Mouse (Mus musculus): ENCODE measurements around the gene Apeh. TPM values are rescaled to one million over a fixed set of nuclear protein-coding genes. Genes with fewer than 3 reads are reported as not detected.

Apeh gene
- total RNA-seq, 2 experiments from 2014 or later: 30.7 to 41.3 TPM

DNA sequence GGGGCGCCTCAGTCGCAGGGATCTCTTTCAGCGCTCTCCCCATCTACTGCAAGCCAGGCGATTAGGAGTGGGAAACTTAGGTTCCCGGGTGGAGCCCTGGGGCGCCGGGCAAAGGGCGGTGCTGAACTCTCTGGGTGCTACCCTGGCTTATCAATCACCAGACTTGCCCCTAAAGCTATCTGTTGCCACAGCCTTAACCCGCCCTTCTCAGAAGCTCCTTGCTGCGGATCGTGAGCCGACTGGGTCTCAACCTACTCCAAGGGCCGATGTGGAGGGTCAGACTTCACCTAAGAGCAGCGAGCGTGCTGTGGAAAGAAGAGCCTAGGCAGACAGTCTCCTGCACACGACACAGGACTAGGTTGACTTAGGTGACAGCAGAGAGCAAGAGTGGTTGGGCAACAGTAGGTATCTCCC lies 599 bp upstream of the Apeh start:
- no peak for DNase-seq (ENCODE audit: extremely low spot score in 1 of 2, low spot score in 2 of 2)
- intact Hi-C loops (cut with DNase I): loop anchor here (1.0 to 5.0 kb wide), 3 partner anchors 92 to 187 kb away; no protein-coding TSS in a partner anchor

DNA sequence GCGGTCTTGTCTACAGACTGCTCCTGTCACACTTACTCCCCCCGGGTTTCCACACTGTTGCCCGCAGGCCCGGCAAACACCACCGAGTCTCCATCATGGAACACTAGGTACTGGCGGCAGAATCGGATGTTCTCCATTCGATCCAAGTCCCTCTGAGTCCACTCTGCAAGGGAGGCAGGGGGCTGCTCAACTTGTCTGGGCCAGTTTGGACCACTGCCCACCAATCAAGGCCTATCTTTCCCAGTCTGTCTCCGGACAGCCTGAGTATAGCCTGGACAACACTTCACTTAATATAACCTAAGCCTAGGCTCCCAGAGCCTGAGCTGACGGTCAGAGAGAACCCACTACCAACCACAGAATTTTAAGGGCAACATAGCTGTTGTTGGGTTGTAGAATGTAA lies 820 bp downstream of the Apeh start:
- intact Hi-C loops (cut with DNase I): no loop called here
- DNase-seq (ENCODE audit: extremely low spot score in 1 of 2, low spot score in 2 of 2): peak in 1 of 2 experiments; percentile 49

DNA sequence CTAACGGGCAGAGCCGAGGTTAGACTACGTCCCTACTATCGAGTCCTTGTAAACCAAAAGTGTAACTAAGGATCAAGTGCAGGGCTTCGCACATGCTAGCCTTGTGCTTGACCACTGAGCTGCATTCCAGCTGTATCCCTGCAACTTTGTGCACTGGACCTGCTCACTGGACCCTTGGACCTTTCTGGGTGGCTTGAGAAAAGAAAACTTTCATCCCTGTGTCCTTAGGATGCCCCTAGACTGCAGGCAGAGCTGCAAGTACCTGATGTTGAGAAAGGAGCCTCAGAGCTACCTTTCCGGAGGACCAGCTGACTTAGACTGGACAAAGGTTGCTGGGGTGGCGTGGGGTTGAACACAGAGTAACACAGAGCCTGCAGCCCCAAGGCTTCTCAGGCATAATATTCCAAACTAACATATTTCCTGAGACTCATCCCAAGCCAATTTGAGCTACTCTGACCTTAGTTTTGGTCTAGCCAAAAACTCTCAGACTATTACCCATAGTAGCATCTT lies 3.7 kb downstream of the Apeh start:
- intact Hi-C loops (cut with DNase I): no loop called here

DNA sequence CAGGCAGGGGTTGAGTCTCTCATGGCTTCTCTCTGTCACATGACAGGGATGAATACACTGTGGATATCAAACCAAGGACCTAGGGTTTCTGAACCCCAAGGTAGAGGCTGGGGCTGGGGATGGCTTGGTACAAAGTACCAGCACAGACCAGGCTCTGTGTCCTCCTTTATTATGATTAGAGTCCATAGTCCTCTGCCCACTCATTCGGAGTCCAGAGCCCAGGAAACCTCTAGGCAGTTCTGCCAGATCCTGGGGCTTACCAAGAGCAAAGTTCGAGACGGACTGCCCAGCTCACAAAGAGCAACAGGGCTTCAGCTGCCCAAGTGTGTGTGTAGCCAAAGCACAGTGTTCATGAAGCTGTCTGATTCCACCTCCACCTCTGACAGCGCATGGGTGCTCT lies 9.1 kb downstream of the Apeh start:
- intact Hi-C loops (cut with DNase I): no loop called here
- no peak for DNase-seq (ENCODE audit: extremely low spot score in 1 of 2, low spot score in 2 of 2)

More for the DNA sequence above, 3.7 kb downstream of the Apeh start:
- DNase-seq (ENCODE audit: extremely low spot score in 1 of 2, low spot score in 2 of 2): no peak

DNA sequence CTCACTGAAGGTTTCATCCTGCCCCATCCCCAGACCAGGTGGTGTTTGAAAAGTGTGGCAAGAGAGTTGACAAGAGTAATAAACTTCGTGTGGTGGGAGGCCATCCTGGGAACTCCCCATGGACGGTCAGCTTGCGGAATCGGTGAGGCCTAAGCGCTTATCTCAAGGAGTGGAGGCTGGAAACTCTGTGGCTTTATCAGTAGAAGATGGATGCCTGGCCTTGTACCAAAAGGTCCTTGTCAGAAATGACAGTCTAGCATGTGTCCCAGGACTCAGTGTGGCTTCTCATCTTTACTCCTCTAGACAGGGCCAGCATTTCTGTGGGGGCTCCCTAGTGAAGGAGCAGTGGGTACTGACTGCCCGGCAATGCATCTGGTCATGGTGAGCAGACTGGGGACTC lies 10.8 kb downstream of the Apeh start:
- intact Hi-C loops (cut with DNase I): no loop called here
- no peak for DNase-seq (ENCODE audit: extremely low spot score in 1 of 2, low spot score in 2 of 2)

DNA sequence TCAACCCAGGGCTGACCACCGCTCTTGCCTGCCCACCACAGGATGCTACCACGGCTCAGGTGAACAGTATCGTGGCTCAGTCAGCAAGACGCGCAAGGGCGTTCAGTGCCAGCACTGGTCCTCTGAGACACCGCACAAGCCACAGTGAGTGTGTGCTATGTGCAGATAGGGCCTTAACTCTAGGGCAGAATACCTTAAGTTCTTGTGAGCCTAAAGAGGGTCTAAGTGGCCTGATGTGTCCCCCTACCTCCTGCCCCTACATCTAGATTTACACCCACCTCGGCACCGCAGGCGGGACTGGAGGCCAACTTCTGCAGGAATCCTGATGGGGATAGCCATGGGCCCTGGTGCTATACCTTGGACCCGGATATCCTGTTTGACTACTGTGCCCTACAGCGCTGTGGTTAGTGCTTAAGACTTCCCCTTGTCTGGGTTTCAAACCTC lies 11.4 kb downstream of the Apeh start, which contains the start of gene Rnf123:
Rnf123 (minus strand) TSS at position 359 of the 444 bp plus-strand sequence.
- DNase-seq (ENCODE audit: extremely low spot score in 1 of 2, low spot score in 2 of 2): no peak

DNA sequence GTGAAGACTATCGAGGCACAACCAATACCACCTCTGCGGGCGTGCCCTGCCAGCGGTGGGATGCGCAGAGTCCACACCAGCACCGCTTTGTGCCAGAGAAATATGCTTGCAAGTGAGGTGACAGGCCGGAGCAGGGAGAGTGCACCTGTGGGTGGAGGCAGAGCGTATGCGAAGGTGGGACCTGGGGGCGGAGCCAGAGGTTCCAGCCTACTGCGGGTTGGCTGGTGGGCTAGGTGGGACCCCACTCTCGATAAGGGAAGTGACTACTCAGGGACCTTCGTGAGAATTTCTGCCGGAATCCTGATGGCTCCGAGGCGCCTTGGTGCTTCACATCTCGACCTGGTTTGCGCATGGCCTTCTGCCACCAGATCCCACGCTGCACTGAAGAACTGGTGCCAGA lies 11.9 kb downstream of the Apeh start:
- intact Hi-C loops (cut with DNase I): no loop called here
- no peak for DNase-seq (ENCODE audit: extremely low spot score in 1 of 2, low spot score in 2 of 2)

More for the DNA sequence above, 11.4 kb downstream of the Apeh start, which contains the start of gene Rnf123:
- intact Hi-C loops (cut with DNase I): no loop called here

DNA sequence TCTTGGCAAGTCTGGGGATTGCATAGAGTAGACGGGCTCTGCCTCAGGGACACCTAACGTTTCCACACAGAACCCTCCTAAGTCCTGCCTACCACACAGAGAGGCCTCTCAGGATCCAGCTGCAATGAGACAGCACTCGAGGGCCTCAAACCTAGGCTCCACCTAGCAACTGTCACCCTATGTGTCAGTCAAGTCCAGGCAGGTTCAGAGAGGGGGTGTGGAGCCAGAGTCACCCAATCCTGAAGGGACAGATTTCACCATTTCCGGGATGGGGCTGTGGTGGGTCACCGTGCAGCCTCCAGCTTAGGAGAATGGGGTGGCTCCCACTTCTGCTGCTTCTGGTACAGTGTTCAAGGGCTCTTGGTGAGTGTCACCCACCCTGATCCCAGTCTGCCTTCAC lies 14.2 kb downstream of the Apeh start, which contains the start of gene Mst1:
Mst1 (plus strand) TSS at position 269 of the 400 bp plus-strand sequence.
- intact Hi-C loops (cut with DNase I): no loop called here
- no peak for DNase-seq (ENCODE audit: extremely low spot score in 1 of 2, low spot score in 2 of 2)

DNA sequence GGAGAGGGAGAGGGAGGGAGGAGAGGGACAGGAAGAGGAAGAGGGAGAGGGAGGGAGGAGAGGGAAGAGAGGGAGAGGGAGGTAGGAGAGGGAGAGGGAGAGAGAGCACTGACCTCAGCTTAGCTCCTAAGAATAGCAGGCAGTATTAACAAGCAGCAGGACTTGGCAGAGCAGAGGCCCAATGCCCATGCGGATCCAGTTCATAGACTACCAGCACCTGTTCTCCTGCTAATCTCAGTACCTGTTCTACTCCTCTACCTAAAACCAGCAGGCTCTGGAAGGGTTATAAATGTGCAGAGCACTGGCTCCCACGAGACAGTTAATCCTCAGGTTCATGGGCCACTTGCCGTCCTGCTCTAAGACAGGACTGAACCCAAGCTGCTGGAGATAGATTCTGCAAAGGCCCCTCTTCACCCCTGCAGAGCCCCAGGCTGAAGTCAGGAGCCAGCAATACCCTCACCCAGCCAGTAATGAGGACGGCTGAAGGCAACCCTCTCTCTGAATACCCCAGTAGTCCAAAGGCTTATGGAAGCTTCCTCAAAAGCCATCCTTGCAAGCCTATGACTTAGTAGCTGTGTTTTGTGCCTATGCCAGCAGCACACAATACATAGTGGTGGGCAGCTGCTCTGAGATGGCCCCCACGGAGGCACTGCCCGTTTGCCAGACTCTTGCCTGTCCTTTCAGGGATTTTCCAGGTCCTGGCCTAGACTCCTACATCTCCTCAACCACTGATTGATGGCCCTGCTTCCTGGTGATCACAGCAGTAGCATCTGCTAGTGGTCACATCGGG lies 21.1 kb downstream of the Apeh start:
- no peak for DNase-seq (ENCODE audit: extremely low spot score in 1 of 2, low spot score in 2 of 2)
- intact Hi-C loops (cut with DNase I): no loop called here

DNA sequence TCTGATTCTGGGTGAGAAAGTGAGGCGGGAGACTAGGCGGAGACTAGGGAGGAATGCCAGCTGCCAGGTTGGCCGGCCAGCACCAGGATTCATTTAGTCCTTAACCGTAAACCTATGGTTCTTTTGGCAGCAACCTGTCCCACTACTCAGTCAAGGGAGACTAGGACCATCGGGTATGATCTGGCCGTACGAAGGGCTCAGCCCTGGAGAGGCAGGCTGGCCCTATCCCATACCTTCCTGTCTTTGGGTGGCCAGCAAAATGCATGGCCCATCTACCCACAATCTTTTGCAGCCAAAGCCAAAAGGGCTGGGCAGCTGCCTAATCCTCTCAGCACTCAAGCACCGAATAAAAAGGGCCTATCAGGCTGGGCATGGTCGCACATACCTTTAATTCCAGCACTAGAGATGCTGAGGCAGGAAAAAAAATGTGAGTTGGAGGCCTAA lies 21.9 kb downstream of the Apeh start:
- intact Hi-C loops (cut with DNase I): no loop called here
- DNase-seq (ENCODE audit: extremely low spot score in 1 of 2, low spot score in 2 of 2): no peak

DNA sequence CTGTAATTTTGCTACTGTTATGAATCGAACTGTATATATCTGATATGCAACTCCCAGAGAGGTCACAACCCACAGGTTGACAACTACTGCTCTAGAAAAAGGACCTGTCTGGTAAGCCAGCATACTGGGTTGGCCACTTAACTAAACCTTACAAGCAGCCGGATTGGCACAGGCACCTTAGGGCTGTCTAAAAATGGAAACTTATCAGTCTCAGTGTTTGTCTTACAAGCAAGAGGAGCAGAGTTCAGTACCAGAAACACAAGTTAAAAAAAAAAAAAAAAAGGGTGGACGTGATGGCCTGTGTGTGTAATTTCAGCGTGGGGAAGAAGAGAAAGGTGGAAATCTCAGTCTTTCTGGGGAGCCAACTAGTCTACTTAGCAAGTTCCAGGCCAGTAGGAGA lies 22.6 kb downstream of the Apeh start:
- intact Hi-C loops (cut with DNase I): no loop called here
- DNase-seq (ENCODE audit: extremely low spot score in 1 of 2, low spot score in 2 of 2): no peak

DNA sequence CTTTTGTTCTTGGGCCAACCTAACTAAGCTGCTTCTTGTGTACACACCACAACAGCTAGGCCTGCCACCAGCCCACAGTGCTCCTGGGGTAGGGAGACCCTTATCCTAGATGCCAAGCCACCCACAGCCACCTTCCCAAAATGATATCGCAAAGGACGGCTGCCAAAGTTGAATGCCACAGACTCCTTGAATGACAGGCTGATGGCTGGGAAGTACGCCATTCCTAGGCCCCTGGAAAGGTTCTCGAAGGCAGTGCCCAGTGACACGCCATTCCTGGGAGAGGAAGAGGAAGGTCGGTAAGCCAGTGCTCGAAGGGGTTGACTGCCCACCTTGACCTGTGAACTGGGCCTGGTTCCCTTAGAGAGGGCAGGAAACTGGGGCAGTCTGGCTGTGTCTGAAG lies 24.9 kb downstream of the Apeh start:
- no peak for DNase-seq (ENCODE audit: extremely low spot score in 1 of 2, low spot score in 2 of 2)
- intact Hi-C loops (cut with DNase I): loop anchor here (5.0 kb wide), 2 partner anchors 107 to 167 kb away; no protein-coding TSS in a partner anchor

DNA sequence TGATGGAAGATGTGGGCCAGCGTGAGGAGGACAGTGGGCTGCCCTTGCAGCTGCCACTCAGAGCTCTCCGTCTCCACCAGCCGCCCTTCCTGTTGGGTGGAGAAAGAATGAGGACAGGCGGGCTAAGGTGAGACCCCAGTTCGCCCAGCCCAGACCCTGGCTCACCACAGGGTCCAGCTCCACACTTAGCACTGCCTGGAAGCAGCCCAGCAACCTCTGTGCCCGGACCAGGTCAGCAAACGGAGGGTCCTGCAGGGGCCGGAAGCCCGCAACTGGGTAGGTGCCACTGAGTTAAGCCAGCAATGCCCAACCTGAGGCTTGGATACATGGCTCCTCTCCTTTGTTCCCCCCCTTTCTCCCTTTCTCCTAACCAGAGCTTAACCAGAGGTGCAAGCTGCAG lies 25.4 kb downstream of the Apeh start:
- intact Hi-C loops (cut with DNase I): loop anchor here (5.0 kb wide), 2 partner anchors 107 to 167 kb away; no protein-coding TSS in a partner anchor
- no peak for DNase-seq (ENCODE audit: extremely low spot score in 1 of 2, low spot score in 2 of 2)

DNA sequence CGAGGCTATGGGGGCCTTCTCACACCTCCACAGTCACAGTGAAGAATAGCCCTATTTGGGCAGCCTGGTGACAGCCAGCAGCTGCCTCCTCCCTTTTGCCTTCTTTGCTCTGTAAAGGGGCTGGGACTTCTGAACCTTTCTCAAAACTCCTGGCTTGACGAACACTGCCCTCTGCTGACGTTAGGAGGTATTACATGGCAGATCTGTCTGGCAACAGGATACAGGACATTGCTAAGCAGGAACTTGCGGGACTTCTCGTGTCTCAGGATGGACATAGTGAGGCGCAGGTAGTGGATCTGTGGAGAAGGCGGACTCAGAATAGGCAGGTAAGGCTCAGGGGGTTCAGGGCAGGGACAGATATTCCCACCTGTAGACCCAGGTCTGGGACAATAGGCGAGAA lies 26.5 kb downstream of the Apeh start:
- intact Hi-C loops (cut with DNase I): loop anchor here (5.0 kb wide), 2 partner anchors 106 to 166 kb away; no protein-coding TSS in a partner anchor
- DNase-seq (ENCODE audit: extremely low spot score in 1 of 2, low spot score in 2 of 2): peak; percentile 79 to 81

DNA sequence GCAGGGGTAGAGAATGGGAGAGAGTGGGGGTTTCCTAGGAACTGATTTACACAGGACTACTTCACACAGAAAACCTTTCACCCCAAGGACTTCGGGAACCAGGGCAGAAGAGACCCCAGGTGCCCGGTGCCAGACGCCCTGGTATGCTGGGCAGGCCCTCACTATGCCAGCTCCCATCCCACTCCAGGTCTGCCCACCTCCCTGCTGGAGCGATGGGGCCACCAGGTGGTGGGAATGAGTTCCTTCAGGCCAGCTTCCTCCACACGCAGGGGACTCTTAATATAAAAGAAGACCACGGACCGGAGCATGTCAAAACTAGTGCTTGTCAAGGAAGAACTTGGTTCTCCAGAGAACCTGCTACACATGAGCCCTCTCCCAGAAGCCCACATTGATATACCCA lies 27.2 kb downstream of the Apeh start:
- no peak for DNase-seq (ENCODE audit: extremely low spot score in 1 of 2, low spot score in 2 of 2)
- intact Hi-C loops (cut with DNase I): loop anchor here (5.0 kb wide), 2 partner anchors 105 to 165 kb away; no protein-coding TSS in a partner anchor

DNA sequence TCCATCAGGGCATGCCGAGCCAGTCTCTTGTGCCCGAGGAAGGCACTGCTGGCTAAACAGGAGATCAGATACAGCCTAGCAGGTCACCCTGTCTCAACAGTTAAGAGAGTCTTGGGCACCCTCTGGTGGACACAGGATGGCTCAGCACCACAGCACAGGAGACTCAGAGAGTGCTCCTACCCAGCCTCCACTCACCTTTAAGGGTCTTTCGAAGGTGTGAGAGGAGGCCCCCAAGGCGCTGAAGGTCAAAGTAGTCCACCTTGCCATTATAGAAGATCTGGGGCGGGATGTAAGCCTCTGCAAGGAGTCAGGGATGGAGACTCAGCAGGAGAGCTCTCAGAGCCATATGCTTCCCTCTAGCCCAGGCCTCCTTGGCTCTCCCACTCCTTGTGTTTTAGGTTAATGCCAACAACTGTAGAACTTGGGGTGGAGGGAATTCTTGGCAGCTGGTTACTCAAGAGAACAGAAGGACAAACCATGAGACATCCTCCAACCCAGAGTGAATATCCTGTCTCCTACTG lies 28.9 kb downstream of the Apeh start:
- peak in 1 of 2 experiments; percentile 67 for DNase-seq (ENCODE audit: extremely low spot score in 1 of 2, low spot score in 2 of 2)
- intact Hi-C loops (cut with DNase I): loop anchor here (5.0 kb wide), 2 partner anchors 103 to 163 kb away; no protein-coding TSS in a partner anchor

DNA sequence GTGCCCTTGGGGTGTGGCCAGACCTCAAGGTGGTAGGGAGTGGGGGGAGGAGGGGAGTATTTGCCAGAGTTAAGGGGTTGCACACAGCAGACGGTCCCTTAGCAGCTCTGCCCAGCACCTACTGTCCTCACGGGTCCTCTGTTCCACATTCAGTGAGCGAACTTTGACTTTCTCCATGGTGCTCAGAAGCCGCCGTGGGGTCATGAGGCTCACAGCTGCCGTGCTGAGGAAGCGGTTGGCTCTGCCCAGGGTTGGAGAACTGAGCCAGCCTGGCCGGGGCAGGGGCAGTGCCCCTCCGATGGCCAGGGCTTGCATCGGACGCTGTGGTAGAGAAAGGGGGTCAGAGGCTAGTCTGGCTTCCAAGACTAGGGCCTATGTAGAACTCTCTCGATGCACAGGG lies 31.0 kb downstream of the Apeh start:
- no peak for DNase-seq (ENCODE audit: extremely low spot score in 1 of 2, low spot score in 2 of 2)
- intact Hi-C loops (cut with DNase I): no loop called here

DNA sequence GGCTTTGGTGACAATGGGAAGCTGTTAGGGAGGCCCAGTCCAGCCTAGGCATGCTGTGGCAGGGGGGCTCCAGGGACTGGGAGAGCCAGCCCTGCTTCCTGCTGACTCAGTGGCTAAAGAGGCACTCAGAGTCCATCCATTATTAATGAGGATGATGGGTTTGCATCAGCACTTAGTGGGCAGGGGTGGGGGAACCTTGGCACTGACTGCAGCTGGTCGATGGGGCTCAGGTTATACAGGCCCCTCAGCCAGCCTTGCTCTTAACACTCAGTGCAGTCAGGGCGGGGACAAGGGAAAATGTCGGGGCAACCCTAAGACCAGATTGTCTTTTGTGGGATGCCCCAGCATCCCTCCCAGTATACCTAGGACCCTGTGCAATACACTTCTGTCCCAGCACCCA lies 32.3 kb downstream of the Apeh start:
- peak in 1 of 2 experiments; percentile 15 for DNase-seq (ENCODE audit: extremely low spot score in 1 of 2, low spot score in 2 of 2)
- intact Hi-C loops (cut with DNase I): no loop called here

DNA sequence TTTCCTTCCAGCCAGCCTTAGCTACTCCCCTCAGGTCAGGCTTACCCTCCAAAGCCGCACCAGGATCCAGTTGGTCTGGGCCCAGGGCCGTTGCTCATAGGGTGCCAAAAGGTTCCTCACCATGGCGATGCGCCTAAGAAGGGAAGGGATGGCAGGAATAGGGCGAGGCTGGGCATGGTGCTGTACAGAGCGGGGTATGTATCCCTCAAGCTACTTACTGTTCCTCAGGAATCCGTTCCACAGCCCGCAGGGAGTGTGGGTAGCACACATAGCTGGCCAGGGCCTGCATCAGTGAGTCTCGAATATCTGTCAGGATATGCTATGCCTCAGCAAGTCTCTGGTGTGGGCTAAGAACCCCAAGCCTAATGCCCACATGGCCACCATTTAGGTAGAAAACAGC lies 36.1 kb downstream of the Apeh start:
- intact Hi-C loops (cut with DNase I): no loop called here
- DNase-seq (ENCODE audit: extremely low spot score in 1 of 2, low spot score in 2 of 2): peak in 1 of 2 experiments; percentile 19

DNA sequence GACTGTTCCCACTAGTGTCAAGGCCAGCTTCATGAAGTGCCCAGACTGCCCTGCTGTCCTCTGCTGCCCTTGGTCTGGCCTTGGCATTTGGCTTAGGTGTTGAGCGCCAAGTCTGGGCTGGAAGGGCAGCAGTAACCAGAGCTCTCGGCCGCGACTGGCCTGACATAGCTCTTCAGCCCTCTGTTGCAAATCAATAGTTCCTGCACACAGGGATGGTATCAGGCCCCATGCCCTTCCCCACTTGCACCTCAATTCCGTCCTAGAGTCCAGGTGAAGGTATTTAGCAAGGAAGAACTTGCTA lies 37.2 kb downstream of the Apeh start:
- intact Hi-C loops (cut with DNase I): no loop called here
- no peak for DNase-seq (ENCODE audit: extremely low spot score in 1 of 2, low spot score in 2 of 2)

All from left cerebral cortex, postnatal 10 days (tissue).